Mouse (Mus musculus) adrenal gland, postnatal 36 days (tissue): ENCODE measurements around the gene Htr7. TPM values are rescaled to one million over a fixed set of nuclear protein-coding genes. Genes with fewer than 3 reads are reported as not detected.

Source experiments
- DNase-seq, 2 experiments: peaks; one replicate each; pipeline ENCODE4 v3.0.0; 2021; ENCODE audit warnings: mixed read lengths in 1 of 2
- total RNA-seq, 2 experiments: library from RNA; stranded (reverse); gene quantifications; 2 replicates each; pipeline ENCODE4 v1.2.3; 2021

The Htr7 gene
- total RNA-seq, 2 experiments from 2014 or later: 0.20 TPM; not detected in 1

DNA sequence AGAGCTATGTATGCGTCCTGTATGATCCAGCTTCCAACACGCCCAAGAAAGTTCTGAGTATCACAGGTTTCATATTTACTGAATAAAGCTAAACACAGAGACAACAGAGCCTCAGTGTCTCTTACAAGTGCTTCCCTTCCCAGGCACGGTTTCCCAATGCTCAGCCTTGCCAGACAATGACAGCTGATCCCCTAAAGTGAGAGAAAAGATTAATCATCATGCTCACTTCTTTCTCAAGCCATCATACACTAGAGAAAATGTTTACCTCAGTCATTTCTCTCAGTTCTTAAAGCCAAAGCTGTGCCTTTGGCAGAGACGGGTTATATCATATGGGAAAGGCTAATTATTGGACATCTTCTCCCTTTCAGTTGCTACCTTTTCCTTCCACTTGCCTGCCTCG, 99.7 kb downstream of the Htr7 start:
- DNase-seq: no peak

GRCm38 (mm10) chr19:35955698-35956097, 101.6 kb downstream of the Htr7 start:
- no peak for DNase-seq

GRCm38 (mm10) chr19:35949888-35950287, 107.4 kb downstream of the Htr7 start:
- no peak for DNase-seq

- no peak for DNase-seq
These were observed 132.3 kb downstream of the Htr7 start for GRCm38 (mm10) chr19:35924961-35925495.

- DNase-seq: peak; percentile 11 to 20
These were observed 132.9 kb downstream of the Htr7 start for GRCm38 (mm10) chr19:35924418-35924817.

Other genes with a start within 250 kb of the Htr7 start
- 10 to 100 TPM; 13.8 to 17.0 TPM for gene Rpp30, start 26.2 kb upstream of the Htr7 start, total RNA-seq
- not detected for gene Ankrd1, start 62.6 kb upstream of the Htr7 start, total RNA-seq